Mouse (Mus musculus) liver, embryonic 12.5 days (tissue): ENCODE data around the gene Adamts6. TPM values are rescaled to one million over a fixed set of nuclear protein-coding genes. Genes with fewer than 3 reads are reported as not detected.

Experiments used
- ATAC-seq: fragments of 200-750 bp; cut with Nextera tagmentation; 2 replicates; pipeline ENCODE4 v1.8.0; 2017; ENCODE audit warnings: moderate number of reproducible peaks, mild to moderate bottlenecking, moderate library complexity
- H3K27ac ChIP-seq: fragments of 300-500 bp; sonication (generic); 2 replicates; pipeline ENCODE4 v1.5.1; 2016; ENCODE audit warnings: mild to moderate bottlenecking
- H3K27me3 ChIP-seq: fragments of 300-500 bp; sonication (generic); replicated peaks from 2 replicates; pipeline ENCODE4 v1.6.1; 2016; ENCODE audit warnings: mild to moderate bottlenecking, moderate library complexity
- H3K36me3 ChIP-seq: fragments of 300-500 bp; sonication (generic); 2 replicates; pipeline ENCODE4 v1.6.1; 2016; ENCODE audit warnings: mild to moderate bottlenecking, moderate library complexity
- H3K4me1 ChIP-seq: fragments of 300-500 bp; sonication (generic); 2 replicates; pipeline ENCODE4 v1.6.1; 2016
- H3K4me2 ChIP-seq: fragments of 300-500 bp; sonication (generic); 2 replicates; pipeline ENCODE4 v1.6.1; 2016; ENCODE audit warnings: mild to moderate bottlenecking, moderate library complexity
- H3K4me3 ChIP-seq: fragments of 300-500 bp; sonication (generic); 2 replicates; pipeline ENCODE4 v1.5.1; 2016; ENCODE audit warnings: mild to moderate bottlenecking, moderate library complexity
- H3K9ac ChIP-seq: fragments of 300-500 bp; sonication (generic); 2 replicates; pipeline ENCODE4 v1.6.1; 2016; ENCODE audit warnings: mild to moderate bottlenecking, moderate library complexity
- H3K9me3 ChIP-seq: fragments of 300-500 bp; sonication (generic); replicated peaks from 2 replicates; pipeline ENCODE4 v1.6.1; 2016; ENCODE audit warnings: mild to moderate bottlenecking, moderate library complexity
- WGBS: fragments of 180-500 bp; shearing (Covaris S2); methylation state at CpG from one replicate; pipeline ENCODE4 v1.1.7; 2016; ENCODE audit not compliant: insufficient replicate concordance; 5-methylcytosine and 5-hydroxymethylcytosine counted together
- polyA plus RNA-seq: library from polyadenylated mRNA; unstranded; fragments of >200 nt; fragmentation: Nextera tagmentation; extraction: Ambion mirVana; gene quantifications from 2 replicates; pipeline ENCODE4 v1.2.1, GENCODE M21; 2016

The Adamts6 gene
- polyA plus RNA-seq, 1 experiment from 2014 or later: 0.25 TPM

DNA sequence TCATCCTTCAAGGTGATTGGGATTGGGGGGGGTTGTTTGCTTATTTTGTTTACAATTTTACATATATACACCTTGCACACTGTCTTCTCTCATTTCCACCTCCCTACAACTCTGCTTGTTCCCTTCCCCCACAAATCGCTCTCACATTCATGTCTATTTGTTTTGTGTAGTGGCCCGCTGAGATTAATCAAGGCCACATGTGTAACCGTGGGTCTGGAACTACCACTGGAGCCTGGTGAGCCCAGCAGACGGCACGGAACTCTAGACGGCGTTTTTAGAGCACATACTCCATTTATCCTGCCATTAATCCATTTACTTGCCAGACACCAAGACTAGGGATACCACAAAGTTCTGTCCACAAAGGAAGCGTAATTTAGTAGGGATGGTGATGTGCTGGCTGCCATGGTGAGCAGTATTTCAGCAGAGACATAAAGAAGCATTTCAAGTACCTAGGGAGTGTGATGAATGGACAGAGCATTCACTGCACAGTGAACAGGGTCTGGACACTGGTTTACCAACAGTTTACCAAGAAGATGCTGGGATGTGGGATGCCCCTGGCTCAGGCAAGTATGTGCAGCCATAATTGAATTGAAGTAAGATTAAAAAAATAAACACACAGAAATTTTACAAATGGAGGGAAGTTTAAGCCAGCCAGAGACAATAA lies 194.9 kb downstream of the Adamts6 start:
- H3K27me3 ChIP-seq: no peaks in the 10 kb centered on the region
- no peak overlapping the region for H3K9ac ChIP-seq
- H3K27ac ChIP-seq: no peak overlapping the region
- H3K36me3 ChIP-seq: no peaks in the 10 kb centered on the region
- no peaks in the 10 kb centered on the region for H3K9me3 ChIP-seq
- no peak overlapping the region for H3K4me3 ChIP-seq
- H3K4me2 ChIP-seq: no peak overlapping the region
- no peak for ATAC-seq
- H3K4me1 ChIP-seq: no peaks in the 10 kb centered on the region
- 80% methylated on average over 8 of the region's 8 CpGs for WGBS

DNA sequence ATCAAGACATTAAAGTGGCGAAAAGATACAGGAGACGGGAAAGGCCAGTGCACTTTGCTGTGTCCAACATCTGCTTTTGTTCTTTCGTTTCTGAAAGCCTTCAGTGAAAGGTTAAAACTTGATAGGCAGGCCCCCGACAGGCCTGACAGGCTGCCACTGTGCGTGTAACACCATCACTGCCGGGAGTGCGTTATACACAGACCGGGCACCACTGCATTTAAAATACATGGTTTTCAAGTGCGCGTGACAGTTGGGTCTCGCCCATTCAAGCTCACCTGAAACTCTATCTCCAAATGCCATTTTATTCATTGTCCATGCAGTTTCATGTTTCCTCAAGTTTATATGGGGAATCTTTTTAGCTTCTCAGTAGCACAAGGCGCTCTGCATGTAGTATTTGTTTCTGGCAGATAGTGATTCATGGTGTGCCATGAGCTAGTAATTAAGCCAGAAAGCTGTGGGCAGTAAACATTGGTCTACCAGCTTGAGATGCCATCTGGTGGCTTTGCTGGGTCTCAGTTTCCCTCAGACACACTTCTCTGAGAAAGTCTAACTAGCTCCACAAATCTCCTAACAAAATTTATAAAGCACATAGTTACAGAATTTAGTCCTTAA lies 195.6 kb downstream of the Adamts6 start:
- Histone ChIP-seq H3K27ac (no peak overlapping the region), H3K4me1 (no peaks in the 10 kb centered on the region), H3K9me3 (no peaks in the 10 kb centered on the region), H3K27me3 (no peaks in the 10 kb centered on the region), H3K36me3 (no peaks in the 10 kb centered on the region), H3K4me3 (no peak overlapping the region), H3K4me2 (no peak overlapping the region), H3K9ac (no peak overlapping the region)
- no peak for ATAC-seq
- 81% methylated on average over 12 of the region's 12 CpGs for WGBS

DNA sequence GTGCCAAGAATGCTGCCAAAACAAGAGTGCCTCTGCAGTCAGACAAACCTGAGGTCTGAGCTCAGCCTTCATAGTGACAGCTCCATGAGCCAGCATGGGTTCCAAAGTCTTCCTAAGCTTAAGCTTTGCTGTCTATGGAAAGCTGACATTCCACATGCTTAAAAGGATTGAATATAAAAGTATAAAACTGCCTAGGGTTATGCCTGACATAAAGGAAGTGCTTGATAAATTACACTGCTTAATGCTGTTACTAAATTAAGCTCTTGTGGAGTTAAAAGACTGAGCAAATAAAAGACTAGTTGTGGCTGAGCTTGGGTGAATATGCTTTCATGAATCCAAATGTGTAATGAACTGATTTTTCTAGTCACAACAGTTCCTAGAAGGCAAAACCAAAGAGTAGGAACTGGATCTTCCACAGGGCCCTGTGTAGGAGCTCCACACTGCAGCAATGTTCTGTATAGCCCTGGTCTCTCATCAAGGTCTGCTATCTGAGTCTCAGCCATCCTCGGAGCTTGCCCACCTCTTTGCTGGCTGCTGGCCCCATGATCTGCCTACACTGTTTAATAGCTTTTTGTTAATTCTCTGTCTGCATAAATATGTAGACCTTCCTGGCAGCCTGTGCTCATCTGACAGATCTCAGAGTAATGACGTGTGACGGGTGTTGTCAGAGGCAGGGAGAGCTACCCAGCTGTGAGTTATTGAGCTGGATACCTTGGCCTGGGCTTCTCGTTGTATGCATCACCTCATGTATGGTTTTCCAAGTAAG lies 203.6 kb downstream of the Adamts6 start:
- Histone ChIP-seq H3K9me3 (no peaks in the 10 kb centered on the region), H3K27me3 (no peaks in the 10 kb centered on the region), H3K36me3 (no peaks in the 10 kb centered on the region), H3K27ac (no peak overlapping the region), H3K4me3 (no peak overlapping the region), H3K4me2 (no peak overlapping the region), H3K9ac (no peak overlapping the region), H3K4me1 (no peaks in the 10 kb centered on the region)
- no peak for ATAC-seq
- 61% methylated on average over 4 of the region's 4 CpGs for WGBS

DNA sequence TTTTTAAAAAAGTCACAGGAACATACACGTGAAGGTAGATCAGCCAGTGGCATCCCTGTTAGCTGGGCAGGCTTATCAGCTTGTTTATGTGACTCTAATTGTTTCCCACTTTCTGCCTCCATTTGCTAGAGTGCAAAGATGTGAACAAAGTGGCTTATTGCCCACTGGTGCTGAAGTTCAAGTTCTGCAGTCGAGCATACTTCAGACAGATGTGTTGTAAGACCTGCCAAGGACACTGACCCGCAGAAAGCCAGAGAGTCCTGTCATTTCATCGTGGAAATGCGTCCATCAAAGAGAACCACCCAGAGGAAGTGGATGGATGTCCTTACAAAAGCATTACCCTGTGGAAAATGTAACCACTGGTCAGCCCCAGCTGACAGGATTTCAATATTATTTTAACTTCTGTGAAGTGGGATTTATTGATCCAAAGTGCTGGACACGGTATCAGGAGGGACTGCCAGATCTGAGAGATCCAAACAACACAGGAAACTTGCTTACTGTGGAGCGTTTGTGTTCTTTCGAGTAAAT lies 205.9 kb downstream of the Adamts6 start:
- Histone ChIP-seq H3K9me3 (no peaks in the 10 kb centered on the region), H3K4me1 (no peaks in the 10 kb centered on the region), H3K36me3 (no peaks in the 10 kb centered on the region), H3K27me3 (no peaks in the 10 kb centered on the region), H3K27ac (no peak overlapping the region), H3K4me2 (no peak overlapping the region), H3K9ac (no peak overlapping the region), H3K4me3 (no peak overlapping the region)
- 55% methylated on average over 8 of the region's 8 CpGs for WGBS
- no peak for ATAC-seq

DNA sequence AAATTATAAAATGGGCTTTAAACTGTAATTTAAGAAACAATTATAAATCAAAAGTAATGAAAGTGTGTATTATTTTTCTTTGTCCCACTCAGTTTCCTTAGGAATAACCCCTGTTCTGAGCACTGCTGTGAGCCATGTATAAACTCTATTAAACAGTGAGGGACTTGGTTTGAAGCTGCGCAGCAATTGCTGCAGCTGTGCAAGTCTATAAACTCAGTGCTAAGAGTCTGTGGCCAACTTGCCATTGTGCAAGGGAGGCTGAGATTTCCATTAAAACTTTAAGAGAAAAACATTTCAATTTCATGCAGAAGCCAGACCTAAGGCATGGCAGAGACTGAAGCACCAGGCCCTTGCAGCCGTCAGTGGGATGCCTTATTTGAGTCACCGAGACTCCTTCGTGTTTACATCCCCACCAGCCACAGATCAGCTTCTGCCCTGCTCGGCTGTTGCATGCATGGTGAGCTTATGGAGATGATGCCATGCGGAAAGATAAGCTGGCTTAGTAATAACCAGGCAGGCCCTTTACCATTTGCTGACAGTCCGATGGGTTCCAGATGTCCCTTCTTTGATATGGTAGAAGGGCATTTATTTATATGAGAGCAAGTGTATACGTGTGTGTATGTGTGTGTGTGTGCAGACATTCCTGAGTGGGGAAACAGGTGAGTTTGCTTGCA lies 206.7 kb downstream of the Adamts6 start:
- Histone ChIP-seq H3K9ac (no peak overlapping the region), H3K27me3 (no peaks in the 10 kb centered on the region), H3K4me3 (no peak overlapping the region), H3K4me1 (no peaks in the 10 kb centered on the region), H3K4me2 (no peak overlapping the region), H3K27ac (no peak overlapping the region), H3K9me3 (no peaks in the 10 kb centered on the region), H3K36me3 (no peaks in the 10 kb centered on the region)
- ATAC-seq: no peak
- WGBS: 77% methylated on average over 8 of the region's 8 CpGs

DNA sequence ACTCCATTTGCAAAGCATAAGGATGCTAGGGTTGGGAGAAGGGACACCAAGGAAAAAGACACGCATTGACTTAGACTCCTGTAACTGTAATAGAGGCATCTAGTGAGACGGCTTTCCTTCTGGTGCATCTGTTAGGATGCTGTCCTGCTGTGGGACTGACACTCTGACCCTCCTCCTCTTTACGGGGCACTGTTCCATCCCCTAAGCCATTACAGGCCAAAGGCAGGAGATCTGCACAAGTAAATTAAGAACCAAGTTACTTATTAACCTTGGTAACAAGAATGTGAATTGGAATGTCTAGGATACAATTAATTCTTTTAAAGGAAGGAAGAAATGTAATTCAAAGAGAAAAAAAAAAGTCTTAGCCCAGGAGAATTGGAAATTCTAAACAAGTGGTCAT lies 210.0 kb downstream of the Adamts6 start:
- Histone ChIP-seq H3K4me3 (no peak overlapping the region), H3K9me3 (no peaks in the 10 kb centered on the region), H3K27me3 (no peaks in the 10 kb centered on the region), H3K36me3 (no peaks in the 10 kb centered on the region), H3K27ac (no peak overlapping the region), H3K9ac (no peak overlapping the region), H3K4me1 (no peaks in the 10 kb centered on the region), H3K4me2 (no peak overlapping the region)
- WGBS: 79% methylated on average over 3 of the region's 3 CpGs
- no peak for ATAC-seq

DNA sequence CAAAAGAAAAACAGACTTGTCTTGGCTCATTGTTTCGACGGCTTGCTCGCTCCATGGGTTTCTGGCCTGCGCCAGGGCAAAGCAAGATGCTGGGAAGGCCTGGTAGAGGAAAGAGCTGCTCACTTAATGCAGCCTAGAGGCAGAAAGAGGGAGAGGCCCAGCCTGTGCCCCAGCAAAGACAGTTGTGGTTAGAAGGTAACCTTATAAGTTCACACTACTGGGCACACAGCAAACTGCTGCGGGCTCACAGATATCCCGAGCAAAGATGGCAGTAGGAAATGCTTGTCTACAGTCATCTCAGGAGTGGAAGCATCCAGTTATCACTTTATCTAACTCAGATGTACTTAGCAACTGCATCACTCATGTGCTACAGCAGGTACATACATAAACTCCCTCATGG lies 211.0 kb downstream of the Adamts6 start:
- WGBS: 87% methylated on average over 6 of the region's 6 CpGs
- Histone ChIP-seq H3K4me1 (no peaks in the 10 kb centered on the region), H3K27me3 (no peaks in the 10 kb centered on the region), H3K27ac (no peak overlapping the region), H3K9ac (no peak overlapping the region), H3K4me2 (no peak overlapping the region), H3K9me3 (no peaks in the 10 kb centered on the region), H3K36me3 (no peaks in the 10 kb centered on the region), H3K4me3 (no peak overlapping the region)
- no peak for ATAC-seq

DNA sequence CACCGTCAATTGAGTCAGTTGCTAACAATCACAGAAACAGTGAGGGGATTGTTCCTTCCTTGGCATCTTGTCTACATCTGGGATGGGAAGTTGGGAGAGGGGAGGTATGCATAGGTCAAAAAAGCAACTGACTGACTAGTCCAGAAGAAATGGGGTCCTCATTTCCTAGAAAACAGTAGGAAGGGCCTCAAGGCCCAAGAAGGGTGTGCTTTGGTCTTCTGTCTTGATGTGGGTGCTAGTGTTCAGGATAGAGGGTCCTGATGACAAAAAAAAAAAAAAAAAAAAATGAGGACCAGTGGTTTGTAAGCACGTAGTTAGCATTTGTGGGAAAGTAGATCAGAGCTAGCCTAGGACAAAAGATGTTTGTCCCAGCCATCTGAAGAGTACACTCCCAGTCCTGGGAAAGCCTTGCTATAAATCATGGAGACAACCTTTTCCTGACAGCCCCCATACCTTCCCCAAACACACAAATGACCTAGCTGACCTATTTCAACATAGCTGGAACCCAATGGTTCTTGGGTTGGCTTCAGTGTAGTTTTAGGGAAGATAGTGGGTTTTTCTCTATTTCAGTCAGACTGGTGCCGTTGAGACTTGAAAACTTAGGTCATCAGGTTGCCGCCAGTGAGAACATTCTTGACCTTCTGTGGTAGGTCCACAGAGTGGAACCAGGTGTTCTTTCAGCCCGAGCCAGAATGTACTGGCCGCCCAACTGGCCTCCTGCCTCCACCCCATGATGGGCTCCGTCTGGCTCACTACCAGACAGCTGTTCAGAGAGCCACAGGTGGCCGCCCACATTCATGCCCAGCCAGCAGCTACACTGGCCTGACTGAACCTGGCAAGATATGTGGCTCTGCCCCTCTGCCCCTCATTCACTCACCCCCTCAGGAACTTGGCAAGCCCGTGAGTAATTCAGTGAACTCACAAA lies 211.7 kb downstream of the Adamts6 start:
- no peaks in the 10 kb centered on the region for H3K27me3 ChIP-seq
- H3K27ac ChIP-seq: no peak overlapping the region
- no peaks in the 10 kb centered on the region for H3K36me3 ChIP-seq
- no peaks in the 10 kb centered on the region for H3K4me1 ChIP-seq
- no peak overlapping the region for H3K4me2 ChIP-seq
- no peak overlapping the region for H3K4me3 ChIP-seq
- no peak overlapping the region for H3K9ac ChIP-seq
- H3K9me3 ChIP-seq: no peaks in the 10 kb centered on the region
- ATAC-seq: no peak
- WGBS: 65% methylated on average over 9 of the region's 9 CpGs

DNA sequence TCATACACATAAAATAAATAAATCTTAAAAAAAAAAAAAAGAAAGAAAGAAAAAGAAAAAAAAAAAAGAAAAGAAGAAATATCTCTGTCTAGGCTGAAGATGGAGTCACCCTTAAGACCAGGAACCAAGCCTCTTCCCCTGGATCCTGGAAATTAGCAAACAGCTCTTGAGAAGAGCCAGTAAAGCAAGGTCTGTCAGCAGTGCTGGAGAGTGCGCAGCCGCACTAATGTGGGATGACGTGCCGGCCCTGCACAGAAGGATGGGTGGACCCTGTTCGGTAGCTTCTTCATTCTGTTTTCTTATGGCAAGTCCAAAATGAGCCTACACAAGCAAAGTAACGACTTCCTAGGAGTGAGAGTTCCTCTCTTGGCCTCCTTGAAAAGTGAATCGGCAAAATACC lies 214.8 kb downstream of the Adamts6 start:
- 81% methylated on average over 7 of the region's 7 CpGs for WGBS
- Histone ChIP-seq H3K9ac (no peak overlapping the region), H3K36me3 (no peaks in the 10 kb centered on the region), H3K4me2 (no peak overlapping the region), H3K27me3 (no peaks in the 10 kb centered on the region), H3K4me3 (no peak overlapping the region), H3K9me3 (no peaks in the 10 kb centered on the region), H3K4me1 (no peaks in the 10 kb centered on the region), H3K27ac (no peak overlapping the region)
- no peak for ATAC-seq

DNA sequence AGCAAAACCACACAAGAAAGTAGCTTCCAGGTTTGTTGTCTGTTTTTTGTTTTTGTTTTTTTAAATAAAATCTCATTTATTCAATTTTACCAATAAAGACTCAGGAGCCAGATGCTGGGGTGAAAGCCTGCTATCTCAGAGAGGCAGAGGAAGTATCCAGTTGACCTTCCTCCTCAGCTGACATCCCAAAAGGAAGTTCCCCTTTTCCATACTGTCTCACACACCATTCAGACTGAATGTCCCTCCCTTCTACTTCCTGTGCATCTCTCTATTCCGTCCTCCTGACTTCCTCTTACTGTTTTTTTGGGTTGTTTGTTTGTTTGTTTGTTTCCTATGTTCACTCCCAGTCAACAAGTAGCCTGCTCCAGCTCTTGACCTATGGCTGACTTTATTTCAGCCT lies 216.4 kb downstream of the Adamts6 start:
- no peaks in the 10 kb centered on the region for H3K36me3 ChIP-seq
- no peaks in the 10 kb centered on the region for H3K27me3 ChIP-seq
- no peak overlapping the region for H3K27ac ChIP-seq
- no peak overlapping the region for H3K9ac ChIP-seq
- no peak overlapping the region for H3K4me2 ChIP-seq
- H3K4me1 ChIP-seq: no peaks in the 10 kb centered on the region
- no peak for ATAC-seq
- no peak overlapping the region for H3K4me3 ChIP-seq
- WGBS: 44% methylated on average over 1 of the region's 1 CpGs
- H3K9me3 ChIP-seq: no peaks in the 10 kb centered on the region

DNA sequence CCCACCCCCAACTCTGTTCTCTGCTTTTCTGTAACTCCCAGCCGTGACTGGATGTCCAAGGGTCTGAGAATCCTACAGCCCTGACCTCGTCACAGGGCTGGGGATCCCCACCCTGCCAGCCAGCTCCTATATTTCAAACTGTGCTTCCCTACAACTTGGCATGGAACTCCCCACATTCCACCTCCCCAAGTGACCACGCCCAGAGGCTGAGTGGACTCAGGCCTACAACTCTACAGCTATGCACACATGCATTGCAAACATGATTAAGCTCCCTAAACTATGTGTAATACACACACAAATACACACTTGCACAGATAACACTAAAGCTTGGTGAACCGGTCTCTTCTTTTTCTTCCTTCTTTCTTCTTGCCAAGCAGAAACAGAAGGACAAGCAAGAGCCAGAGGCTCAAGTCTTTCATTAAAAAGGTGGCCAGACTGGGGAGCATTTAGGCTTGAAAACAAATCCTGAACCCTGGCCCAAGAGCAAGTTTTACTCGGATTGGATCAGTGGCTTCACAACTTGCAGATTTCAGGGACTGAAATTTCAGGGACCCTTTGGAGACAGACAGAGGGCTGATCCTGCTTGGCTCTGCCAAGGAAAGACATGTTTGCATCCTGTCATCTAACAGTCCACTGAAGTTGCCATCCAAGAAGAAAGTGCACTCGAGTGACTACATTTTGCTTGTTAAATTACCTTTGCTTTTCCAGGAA lies 218.7 kb downstream of the Adamts6 start:
- whole genome bisulfite sequencing: 57% methylated on average over 6 of the region's 6 CpGs
- Histone ChIP-seq H3K27ac (no peak overlapping the region), H3K9ac (no peak overlapping the region), H3K27me3 (no peaks in the 10 kb centered on the region), H3K36me3 (no peaks in the 10 kb centered on the region), H3K4me2 (no peak overlapping the region), H3K4me3 (no peak overlapping the region), H3K9me3 (no peaks in the 10 kb centered on the region), H3K4me1 (no peaks in the 10 kb centered on the region)
- no peak for ATAC-seq
